Mouse (Mus musculus): ENCODE results near the gene Lypd3. TPM values are rescaled to one million over a fixed set of nuclear protein-coding genes. Genes with fewer than 3 reads are reported as not detected.

Lypd3 gene
- polyA plus RNA-seq (2017; shearing (Covaris generic)), result not detected

GRCm38 (mm10) chr7:24636264-24636663, at the start of gene Lypd3:
Gene Lypd3 (plus strand): TSS chr7:24636550.

GRCm38 (mm10) chr7:24587330-24588105, 48.8 kb upstream of the Lypd3 start, which contains the start of the genes Ethe1 and Zfp575:
Gene Ethe1 (plus strand): TSS chr7:24587543.
Gene Zfp575 (minus strand): TSS chr7:24587641.

GRCm38 (mm10) chr7:24610144-24610878, 26.0 kb upstream of the Lypd3 start, which contains the start of gene Phldb3:
Gene Phldb3 (plus strand): TSS chr7:24610763.

GRCm38 (mm10) chr7:24676575-24676974, 40.2 kb downstream of the Lypd3 start, which contains the start of gene Tex101:
Gene Tex101 (minus strand): TSS chr7:24676675.

Other genes starting within 250 kb of the Lypd3 start
- 66.6 TPM for gene Smg9, start 236.9 kb upstream of the Lypd3 start, polyA plus RNA-seq (2017; shearing (Covaris generic))
- gene Irgc1, start 184.3 kb upstream of the Lypd3 start, polyA plus RNA-seq (2017; shearing (Covaris generic)), result 0.41 TPM
- gene Plaur, start 174.1 kb upstream of the Lypd3 start, polyA plus RNA-seq (2017; shearing (Covaris generic)), result 1.7 TPM
- gene Cadm4, start 154.5 kb upstream of the Lypd3 start, polyA plus RNA-seq (2017; shearing (Covaris generic)), result not detected
- 2.2 TPM for gene Zfp428, start 129.5 kb upstream of the Lypd3 start, polyA plus RNA-seq (2017; shearing (Covaris generic))
- not detected for gene AC161166.1, start 124.1 kb upstream of the Lypd3 start, polyA plus RNA-seq (2017; shearing (Covaris generic))
- gene Irgq, start 105.9 kb upstream of the Lypd3 start, polyA plus RNA-seq (2017; shearing (Covaris generic)), result 4.8 TPM
- not detected for gene Pinlyp, start 90.4 kb upstream of the Lypd3 start, polyA plus RNA-seq (2017; shearing (Covaris generic))
- 75.0 TPM for gene Xrcc1, start 90.3 kb upstream of the Lypd3 start, polyA plus RNA-seq (2017; shearing (Covaris generic))
- 19.1 TPM for gene Ethe1, start 49.0 kb upstream of the Lypd3 start, polyA plus RNA-seq (2017; shearing (Covaris generic))
- 0.47 TPM for gene Zfp575, start 48.9 kb upstream of the Lypd3 start, polyA plus RNA-seq (2017; shearing (Covaris generic))
- gene Phldb3, start 25.8 kb upstream of the Lypd3 start, polyA plus RNA-seq (2017; shearing (Covaris generic)), result 1.3 TPM
- gene Tex101, start 40.1 kb downstream of the Lypd3 start, polyA plus RNA-seq (2017; shearing (Covaris generic)), result not detected
- gene BC049730, start 72.7 kb downstream of the Lypd3 start, polyA plus RNA-seq (2017; shearing (Covaris generic)), result not detected
- not detected for gene Gm4763, start 90.4 kb downstream of the Lypd3 start, polyA plus RNA-seq (2017; shearing (Covaris generic))
- 0.53 TPM for gene Cd177, start 123.8 kb downstream of the Lypd3 start, polyA plus RNA-seq (2017; shearing (Covaris generic))
- not detected for gene Ceacam10, start 140.7 kb downstream of the Lypd3 start, polyA plus RNA-seq (2017; shearing (Covaris generic))
- gene Gm9844, start 225.7 kb downstream of the Lypd3 start, polyA plus RNA-seq (2017; shearing (Covaris generic)), result 45.5 TPM
- 0.18 TPM for gene Lypd4, start 233.4 kb downstream of the Lypd3 start, polyA plus RNA-seq (2017; shearing (Covaris generic))
- gene Dmrtc2, start 233.5 kb downstream of the Lypd3 start, polyA plus RNA-seq (2017; shearing (Covaris generic)), result not detected
- 4,660 TPM for gene Rps19, start 247.8 kb downstream of the Lypd3 start, polyA plus RNA-seq (2017; shearing (Covaris generic))